Mouse (Mus musculus) T-helper 17 cell (primary cell): Measurements from ENCODE around the gene Ttll8.

ENCODE experiments used
- in situ Hi-C, 2 experiments: fragments of 300-600 bp; cut with MboI, MseI; formaldehyde crosslinking; loops; 1 replicate in 1 of 2; 2 replicates in 1 of 2; pipeline ENCODE4 v1.15.1; 2025; ENCODE audit warnings: high pct_unique_total_duplicates in 2 of 2

Gene Ttll8

DNA sequence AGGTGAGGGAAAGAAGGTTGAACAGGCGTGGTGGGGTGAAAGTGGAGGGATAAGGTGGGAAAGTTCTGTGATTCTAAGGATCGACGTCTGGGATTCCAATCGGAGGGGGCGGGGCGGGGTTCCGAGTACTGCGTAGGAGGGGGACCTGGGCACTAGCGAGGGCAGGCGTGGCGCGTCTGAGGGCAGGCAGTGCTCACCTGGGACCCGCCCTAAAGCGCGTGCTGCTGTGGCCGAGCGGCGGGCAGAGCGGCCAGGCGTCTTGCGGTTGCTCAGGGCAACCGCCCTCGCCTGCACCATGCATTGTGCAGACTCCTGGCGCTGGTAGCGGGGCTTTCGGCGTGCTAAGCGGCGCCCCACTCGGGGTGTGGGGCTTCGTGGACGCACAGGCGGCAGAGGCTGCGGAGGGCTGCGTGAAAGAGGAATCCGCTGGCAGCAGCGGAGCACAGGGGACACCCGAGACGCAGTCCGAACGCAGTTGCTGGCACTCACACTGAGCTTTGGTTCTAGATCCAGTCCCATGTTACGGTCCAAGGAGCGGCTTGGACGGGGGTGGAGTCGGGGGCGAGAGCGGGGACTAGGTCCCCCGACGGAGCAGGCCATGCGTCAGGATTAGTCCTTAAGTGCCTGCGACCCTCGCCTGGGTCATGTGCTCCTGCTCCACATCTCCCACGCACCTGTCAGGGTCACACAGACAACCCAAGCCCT lies at the start of gene Ttll8:
TSS of gene Ttll8 (minus strand) at position 51 of the 705 bp plus-strand sequence.
- in situ Hi-C loops: no loop called here

- in situ Hi-C loops: no loop called here
These were observed 47.0 kb upstream of the Ttll8 start for GRCm38 (mm10) chr15:89001245-89001644.

GRCm38 (mm10) chr15:89000367-89000766 lies 46.1 kb upstream of the Ttll8 start:
- in situ Hi-C loops: no loop called here

GRCm38 (mm10) chr15:88999124-88999523 lies 44.9 kb upstream of the Ttll8 start:
- in situ Hi-C loops: loop anchor here in 1 of 2 experiments (10.0 kb wide), 1 partner anchor 1116 kb away; no protein-coding TSS in a partner anchor

- in situ Hi-C loops: loop anchor here in 1 of 2 experiments (10.0 kb wide), 1 partner anchor 1116 kb away; no protein-coding TSS in a partner anchor
These were observed 44.4 kb upstream of the Ttll8 start for GRCm38 (mm10) chr15:88998636-88999035.

- in situ Hi-C loops: no loop called here
These were observed 35.0 kb upstream of the Ttll8 start for GRCm38 (mm10) chr15:88989236-88989635.

DNA sequence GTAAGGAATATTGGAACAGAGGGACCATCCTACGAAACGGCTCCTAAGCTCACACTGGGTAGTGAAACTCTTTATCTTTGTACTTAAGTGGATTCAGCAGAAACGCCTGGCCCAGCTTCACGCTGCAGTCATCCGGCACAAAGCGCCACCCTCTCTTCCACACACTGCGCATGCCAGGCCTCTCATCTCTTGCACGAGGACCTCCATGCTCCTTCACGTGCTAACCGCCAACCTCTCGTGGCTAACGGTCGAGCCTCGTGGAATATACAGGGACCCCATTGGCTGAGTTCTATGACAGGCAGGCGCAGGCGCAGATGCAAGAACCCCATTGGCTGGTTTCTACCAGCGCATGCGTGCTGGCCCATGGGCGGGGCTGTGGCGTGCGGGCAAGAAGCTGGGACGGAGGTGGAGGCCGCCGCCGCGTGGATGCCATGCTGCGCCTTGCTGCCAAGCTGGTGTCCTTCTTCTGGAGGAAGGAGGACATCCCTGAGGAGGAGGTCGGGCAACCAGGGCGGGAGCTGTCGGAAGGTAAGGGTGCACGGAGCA lies 28.4 kb upstream of the Ttll8 start, which contains the start of gene Mov10l1:
TSS of gene Mov10l1 (plus strand) at position 376 of the 546 bp plus-strand sequence.
- in situ Hi-C loops: no loop called here

DNA sequence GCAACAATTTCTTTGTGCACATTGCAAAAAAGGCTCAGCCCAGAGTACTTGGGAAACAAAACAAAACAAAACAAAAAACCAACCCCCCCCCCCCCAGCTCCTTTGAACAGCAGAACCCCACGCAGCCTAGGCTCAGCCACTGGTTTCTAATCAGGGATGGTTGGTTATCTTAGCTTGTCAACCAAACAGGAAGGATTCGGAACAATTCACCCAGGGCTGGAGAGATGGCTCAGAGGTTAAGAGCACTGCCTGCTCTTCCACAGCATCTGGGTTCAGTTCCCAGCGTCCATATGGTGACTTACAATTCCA lies 24.9 kb upstream of the Ttll8 start:
- in situ Hi-C loops: no loop called here

GRCm38 (mm10) chr15:88978281-88979137 lies 24.3 kb upstream of the Ttll8 start, which contains the start of gene Mlc1:
Gene Mlc1, minus strand, starts transcription at chr15:88979007.
- in situ Hi-C loops: no loop called here

DNA sequence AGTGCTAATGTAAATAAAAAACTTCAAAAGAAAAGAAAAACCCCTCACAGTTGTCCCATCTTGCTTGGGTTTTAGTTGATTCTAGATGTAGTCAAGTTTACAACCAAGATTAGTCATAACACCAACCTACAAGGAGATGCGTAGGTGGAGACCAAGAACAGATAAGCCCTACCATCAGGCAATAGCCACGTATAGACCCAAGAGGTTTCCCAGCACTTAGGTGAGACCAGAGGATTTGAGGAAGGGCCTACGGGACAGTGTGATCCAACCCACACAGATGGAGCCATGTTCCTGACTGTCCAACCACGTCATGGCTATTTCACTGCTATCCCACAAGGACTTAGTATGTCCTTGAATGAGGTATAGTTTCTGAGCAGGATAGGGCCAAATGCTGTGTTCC lies 18.1 kb upstream of the Ttll8 start:
- in situ Hi-C loops: no loop called here

DNA sequence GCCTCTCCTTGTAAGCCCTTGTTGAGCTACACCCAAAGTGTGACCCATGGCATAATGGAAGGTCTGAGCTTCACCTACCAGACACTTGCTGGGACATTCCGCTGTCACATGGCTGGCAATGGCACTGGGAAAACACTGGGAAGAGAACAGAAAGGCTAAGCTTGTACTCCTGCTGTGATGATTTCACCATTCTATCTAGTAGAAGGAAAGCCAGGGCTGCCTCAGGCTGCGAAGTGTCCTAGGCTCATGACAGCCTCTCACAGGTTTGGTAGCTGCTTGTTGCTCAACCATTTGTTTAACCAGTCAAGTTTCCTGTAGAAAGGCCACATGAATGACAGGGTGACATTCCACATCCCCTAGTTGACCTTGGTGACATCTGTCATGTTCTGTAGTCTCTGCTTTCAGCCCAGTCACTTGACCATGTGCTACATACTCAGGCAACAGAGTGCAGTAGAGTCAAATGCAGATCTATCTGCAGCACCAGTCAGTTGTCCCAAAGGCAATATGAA lies 9.9 kb upstream of the Ttll8 start:
- in situ Hi-C loops: no loop called here

DNA sequence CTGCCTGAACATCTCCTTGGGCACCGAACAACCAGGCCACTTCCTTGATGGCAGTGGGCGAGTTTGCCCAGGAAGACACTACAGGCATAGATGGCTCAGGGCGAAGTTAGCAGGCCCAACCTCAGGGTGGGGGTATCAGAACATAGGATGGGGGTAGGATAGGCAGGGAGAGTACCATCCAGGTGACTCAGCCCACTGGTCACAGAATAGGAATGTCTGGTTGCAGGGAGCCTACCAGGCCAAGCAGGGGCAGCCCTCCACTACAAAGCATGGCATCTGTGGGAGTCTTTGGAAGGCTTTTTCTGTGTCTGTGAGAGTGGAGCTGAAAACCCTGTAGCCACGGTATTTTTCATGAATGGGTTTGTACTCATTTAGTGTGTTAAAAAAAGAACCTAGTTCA lies 3.3 kb upstream of the Ttll8 start:
- in situ Hi-C loops: no loop called here

DNA sequence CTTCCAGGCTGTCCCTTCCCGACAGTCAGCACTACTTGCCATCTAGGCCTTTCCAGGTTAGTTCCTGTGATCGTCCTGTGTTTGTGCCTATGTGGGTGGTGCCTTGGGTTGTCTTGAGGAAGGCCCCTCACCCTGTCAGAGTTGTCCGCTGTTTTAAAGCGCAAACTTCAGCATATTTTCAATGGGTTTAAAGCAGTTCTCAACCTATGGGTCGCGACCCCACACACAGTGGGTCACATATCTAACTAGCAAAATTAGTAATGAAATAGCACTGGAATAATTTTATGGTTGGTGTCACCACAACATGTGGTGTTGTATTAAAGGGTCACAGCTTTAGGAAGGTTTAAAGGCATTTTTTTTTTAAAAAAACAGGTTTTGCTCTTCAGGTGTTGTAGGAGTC lies 1.1 kb upstream of the Ttll8 start:
- in situ Hi-C loops: no loop called here

GRCm38 (mm10) chr15:88951246-88951645 lies 3.0 kb downstream of the Ttll8 start:
- in situ Hi-C loops: no loop called here

GRCm38 (mm10) chr15:88946851-88947250 lies 7.4 kb downstream of the Ttll8 start:
- in situ Hi-C loops: no loop called here

- in situ Hi-C loops: no loop called here
These were observed 10.2 kb downstream of the Ttll8 start for GRCm38 (mm10) chr15:88943896-88944551.

GRCm38 (mm10) chr15:88942783-88943182 lies 11.4 kb downstream of the Ttll8 start:
- in situ Hi-C loops: no loop called here

- in situ Hi-C loops: loop anchor here in 1 of 2 experiments (5.0 to 10.0 kb wide), 2 partner anchors 75 to 1192 kb away; no protein-coding TSS in a partner anchor
These were observed 16.9 kb downstream of the Ttll8 start for GRCm38 (mm10) chr15:88937291-88937650.

DNA sequence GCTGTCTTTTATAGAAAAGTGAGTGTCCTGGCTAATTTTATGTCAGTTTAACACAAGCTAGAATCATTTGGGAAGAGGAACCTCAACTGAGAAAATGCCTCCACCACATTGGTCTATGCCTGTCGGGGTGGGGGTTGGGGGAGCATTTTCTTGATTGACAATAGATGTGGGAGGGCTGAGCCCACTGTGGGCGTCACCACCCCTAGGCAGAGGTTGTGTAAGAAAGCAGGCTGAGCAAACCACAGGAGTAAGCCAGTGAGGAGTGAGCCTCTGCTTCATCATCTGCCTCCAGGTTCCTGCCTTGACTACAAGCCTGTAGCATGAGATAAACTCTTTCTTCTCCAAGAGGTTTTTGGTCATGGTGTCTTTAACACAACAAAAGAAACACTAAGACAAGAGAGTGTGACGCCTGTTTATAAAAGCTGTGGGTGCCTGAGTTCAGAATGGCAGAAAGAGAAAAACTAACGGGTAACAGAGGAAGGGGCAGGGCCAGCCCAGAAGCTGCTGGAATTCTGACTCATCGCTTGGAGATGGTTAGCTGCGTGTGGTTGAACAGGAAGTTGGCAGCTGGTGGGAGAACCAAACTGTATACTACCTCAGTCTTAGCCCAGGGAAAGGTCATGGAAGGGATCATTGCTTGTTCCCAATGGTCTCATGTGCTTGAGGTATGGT lies 17.5 kb downstream of the Ttll8 start:
- in situ Hi-C loops: loop anchor here in 1 of 2 experiments (5.0 to 10.0 kb wide), 2 partner anchors 76 to 1192 kb away; no protein-coding TSS in a partner anchor

- in situ Hi-C loops: loop anchor here in 1 of 2 experiments (10.0 kb wide), 1 partner anchor 1189 kb away; no protein-coding TSS in a partner anchor
These were observed 20.1 kb downstream of the Ttll8 start for GRCm38 (mm10) chr15:88934141-88934540.

DNA sequence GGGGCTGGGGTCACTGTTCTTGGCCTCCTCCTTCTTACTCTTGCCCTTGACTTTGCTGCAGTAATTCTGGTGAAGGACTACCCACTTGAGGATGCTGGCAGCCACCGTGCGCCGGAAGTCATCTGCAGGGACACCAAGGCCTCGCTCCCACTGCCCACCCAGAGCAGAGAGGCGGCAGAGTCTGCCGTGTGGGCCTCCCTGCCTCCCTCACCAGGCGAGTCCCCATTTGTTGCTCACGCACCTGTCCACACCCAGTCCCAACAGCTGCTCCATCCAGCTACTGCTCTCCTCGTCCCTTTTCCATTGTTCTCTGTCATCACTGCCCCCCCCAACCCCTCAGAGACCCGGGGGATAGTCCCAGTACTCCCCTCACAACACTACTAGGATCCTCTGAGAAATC lies 21.6 kb downstream of the Ttll8 start:
- in situ Hi-C loops: loop anchor here in 1 of 2 experiments (10.0 kb wide), 1 partner anchor 1188 kb away; no protein-coding TSS in a partner anchor
